Mouse (Mus musculus): ENCODE results near the gene Ube4b.
A peak's percentile ranks its signal among the peaks of the same experiment; 100 is the strongest.
"Not testable (repeated sequence)": the region's sequence is repeated elsewhere in the genome, so short reads cannot be mapped to it uniquely, and the experiment has no call there.

Ube4b gene

DNA sequence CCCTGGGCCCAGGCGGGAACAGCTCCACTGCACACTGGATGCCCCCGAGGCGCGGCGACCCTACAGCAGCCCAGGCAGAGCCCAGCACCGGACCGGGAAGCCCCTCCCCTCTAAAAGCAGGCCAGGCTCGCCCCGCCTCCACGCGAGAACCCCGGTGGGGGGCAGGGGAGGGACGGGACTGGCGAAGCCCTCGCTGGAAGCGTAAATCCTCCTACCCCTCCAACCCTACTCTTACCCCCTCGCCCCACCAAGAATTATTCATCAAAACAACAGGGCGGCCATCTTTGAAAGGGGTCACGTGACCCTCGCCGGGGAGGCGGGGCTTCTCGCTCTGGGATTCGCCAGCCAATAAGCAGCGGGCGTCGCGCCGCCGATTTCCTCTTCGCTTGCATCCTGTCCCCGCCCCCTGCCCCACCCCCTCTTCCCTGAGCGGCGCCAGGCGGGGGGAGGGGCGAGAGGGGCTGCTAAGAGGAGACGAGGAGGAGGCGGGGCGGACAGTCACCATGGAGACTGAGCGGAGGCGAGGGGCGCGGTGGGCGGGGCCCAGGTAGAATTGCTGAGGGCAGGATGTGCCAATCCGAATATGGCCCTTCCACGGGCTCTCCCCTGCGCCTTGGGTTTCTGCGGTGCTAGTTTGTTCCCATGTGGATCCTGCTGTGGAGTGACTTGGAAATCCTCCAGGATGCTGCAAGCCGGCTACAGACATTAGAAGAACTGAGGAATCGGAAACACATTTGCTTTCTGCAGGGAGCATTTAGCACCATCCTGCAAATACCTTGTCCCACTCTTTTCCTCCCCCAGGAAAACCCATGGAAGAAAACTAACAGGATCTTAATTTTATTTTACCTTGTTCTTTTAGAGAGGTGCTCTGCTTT is at the start of gene Ube4b:
TSS of gene Ube4b (minus strand) at position 425 of the 875 bp plus-strand sequence.
- DNase-seq (ENCODE audit: low spot score in 2 of 2), result peak; percentile 95 to 97

GRCm38 (mm10) chr4:149475096-149475495 is 48.5 kb upstream of the Ube4b start:
- no peak for DNase-seq (ENCODE audit: low spot score in 2 of 2)

- DNase-seq (ENCODE audit: low spot score in 2 of 2), result no peak
These were observed 43.0 kb upstream of the Ube4b start for GRCm38 (mm10) chr4:149469557-149469956.

DNA sequence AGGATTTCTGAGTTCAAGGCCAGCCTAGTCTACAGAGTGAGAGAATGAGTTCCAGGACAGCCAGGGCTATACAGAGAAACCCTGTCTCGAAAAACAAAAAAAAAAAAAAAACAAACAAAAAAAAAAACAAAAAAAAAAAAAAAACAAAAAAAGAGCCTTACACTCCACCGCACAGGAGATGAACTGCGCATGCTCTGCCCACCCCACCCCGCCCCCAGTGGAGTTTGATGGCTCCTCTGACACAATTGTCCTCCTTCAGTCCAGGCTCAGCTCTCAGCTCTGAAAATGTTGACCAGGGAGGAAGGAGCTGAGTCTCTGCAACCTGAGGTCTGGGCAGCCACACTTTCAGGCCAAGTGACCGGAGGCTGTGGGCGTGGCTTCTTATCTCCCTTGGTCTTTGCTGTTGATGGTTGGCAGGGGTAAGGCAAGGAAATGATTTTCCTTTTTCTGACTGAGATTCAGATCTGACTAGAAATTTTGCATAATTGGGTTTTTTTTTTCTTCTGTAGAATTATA is 36.9 kb upstream of the Ube4b start:
- DNase-seq (ENCODE audit: low spot score in 2 of 2), result no peak

DNA sequence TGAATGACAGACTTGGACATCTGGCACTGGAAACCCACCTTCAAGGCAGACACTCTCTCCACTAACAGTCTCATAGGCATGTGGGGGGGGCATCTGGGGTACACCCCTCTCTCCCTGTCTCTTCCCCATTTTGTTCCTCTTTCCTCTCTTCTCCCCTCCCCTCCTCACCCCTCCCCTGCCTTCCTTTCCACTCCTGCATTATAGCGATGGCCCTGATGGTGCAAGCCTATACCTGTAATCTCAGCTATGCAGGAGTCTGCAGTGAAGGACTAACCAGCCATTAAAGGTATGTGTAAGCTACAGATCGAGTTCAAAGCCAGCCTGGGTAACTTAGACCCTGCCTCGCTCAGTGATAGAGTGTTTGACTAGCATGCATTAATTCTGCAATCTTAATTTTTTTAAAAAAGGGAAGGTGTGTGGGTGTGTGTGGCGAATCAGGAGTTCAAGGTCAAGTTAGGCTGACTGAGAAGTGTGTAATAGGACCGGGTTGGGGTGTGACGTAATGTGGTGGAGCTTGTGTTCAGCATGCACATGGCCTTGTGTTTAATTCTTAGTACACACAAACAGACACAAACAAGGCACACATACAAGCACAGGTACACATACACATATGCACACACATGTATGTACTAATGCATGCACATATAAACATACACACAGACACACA is 35.9 kb upstream of the Ube4b start:
- DNase-seq (ENCODE audit: low spot score in 2 of 2), result no peak

GRCm38 (mm10) chr4:149461579-149462304 is 35.2 kb upstream of the Ube4b start:
- no peak for DNase-seq (ENCODE audit: low spot score in 2 of 2)

DNA sequence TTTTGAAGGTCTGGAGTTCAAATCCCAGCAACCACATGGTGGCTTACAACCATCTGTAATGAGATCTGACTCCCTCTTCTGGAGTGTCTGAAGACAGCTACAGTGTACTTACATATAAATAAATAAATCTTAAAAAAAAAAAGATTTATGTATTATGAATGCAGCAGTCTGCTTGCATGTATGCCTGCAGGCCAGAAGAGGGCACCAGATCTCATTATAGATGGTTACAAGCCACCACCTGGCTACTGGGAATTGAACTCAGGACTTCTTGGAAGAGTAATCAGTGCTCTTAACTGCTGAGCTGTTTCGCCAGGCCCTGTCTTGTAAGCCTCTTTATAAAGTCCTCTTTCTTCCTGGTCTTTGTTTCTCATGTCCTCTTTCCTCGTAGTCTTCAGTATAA is 33.9 kb upstream of the Ube4b start:
- not testable (repeated sequence) for DNase-seq (ENCODE audit: low spot score in 2 of 2)

DNA sequence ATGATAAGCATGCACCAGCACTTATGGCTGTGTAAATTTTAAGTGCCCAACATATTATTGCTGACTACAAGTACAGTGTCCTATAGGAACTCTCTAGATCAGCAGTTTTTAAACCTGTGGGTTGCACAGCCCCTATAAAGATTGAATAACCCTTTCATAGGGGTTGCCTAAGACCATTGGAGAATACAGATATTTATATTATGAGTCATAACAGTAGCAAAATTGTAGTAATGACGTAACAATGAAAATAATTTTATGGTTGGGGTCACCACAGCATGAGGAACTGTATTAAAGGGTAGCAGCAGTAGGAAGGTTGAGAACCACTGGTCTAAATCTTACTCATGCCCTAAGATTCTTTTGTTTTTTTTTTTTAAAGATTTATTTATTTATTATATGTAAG is 32.9 kb upstream of the Ube4b start:
- DNase-seq (ENCODE audit: low spot score in 2 of 2), result no peak

GRCm38 (mm10) chr4:149458526-149458925 is 32.0 kb upstream of the Ube4b start:
- no peak for DNase-seq (ENCODE audit: low spot score in 2 of 2)

GRCm38 (mm10) chr4:149457831-149458430 is 31.4 kb upstream of the Ube4b start:
- no peak for DNase-seq (ENCODE audit: low spot score in 2 of 2)

- DNase-seq (ENCODE audit: low spot score in 2 of 2), result not testable (repeated sequence)
These were observed 30.6 kb upstream of the Ube4b start for GRCm38 (mm10) chr4:149457163-149457562.

GRCm38 (mm10) chr4:149454879-149455278 is 28.3 kb upstream of the Ube4b start, which contains the start of gene Rbp7:
TSS of gene Rbp7 (minus strand) at chr4:149454978.
- no peak for DNase-seq (ENCODE audit: low spot score in 2 of 2)

GRCm38 (mm10) chr4:149454263-149454662 is 27.7 kb upstream of the Ube4b start:
- DNase-seq (ENCODE audit: low spot score in 2 of 2), result no peak

DNA sequence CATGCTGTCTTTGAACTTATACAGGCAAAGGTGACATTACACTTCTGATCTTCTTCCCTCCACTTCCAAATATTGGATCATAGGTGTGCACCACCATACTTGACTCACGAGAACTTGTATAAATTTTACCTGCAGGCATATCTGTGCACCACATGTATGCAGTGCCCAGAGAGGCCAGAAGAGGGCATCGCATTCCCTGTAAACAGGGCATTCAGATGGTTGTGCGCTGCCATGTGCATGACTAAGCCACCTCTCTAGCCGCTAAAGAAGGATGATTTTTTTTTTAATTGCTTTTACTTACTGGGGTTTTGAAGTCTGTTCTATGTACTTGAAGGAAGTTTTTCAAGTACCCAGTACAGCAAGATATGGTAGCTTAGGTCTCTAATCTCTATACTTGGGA is 27.1 kb upstream of the Ube4b start:
- DNase-seq (ENCODE audit: low spot score in 2 of 2), result no peak

DNA sequence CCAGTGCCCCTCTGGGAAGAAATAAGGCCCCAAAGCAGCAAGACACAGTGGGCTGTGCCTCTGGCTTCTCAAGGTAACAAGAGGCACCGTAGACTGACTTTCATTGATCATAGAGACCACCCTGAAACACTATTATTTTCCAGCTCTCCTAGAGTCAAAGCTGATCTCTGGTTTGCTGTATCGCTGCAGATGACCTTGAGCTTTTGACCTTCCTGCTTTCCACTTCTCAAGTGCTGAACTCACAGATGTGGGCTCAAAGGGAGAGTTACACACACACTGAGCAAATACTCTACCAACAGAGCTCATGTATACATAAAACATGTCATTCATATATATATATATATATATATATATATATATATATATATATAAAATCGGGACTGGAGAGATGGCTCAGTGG is 24.1 kb upstream of the Ube4b start:
- DNase-seq (ENCODE audit: low spot score in 2 of 2), result no peak

DNA sequence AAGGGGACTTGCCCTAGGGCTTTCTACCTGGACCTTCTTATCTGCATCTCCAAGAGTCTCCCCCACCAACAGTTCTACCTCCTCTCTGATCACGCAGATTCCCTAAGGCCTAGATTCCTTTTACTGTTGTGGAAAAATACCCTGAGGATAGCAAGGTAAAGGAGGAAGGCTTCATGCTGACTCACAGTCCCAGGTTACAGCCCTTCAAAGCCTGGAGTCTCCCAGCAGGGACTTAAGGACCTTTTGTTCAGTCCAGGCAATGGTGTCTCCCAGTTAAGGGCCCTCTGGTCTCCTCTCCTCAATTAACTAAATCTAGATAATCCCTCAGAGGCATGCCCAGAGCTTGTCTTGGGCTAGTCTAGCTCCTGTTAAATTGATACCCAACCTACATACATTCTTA is 19.8 kb upstream of the Ube4b start:
- DNase-seq (ENCODE audit: low spot score in 2 of 2), result no peak

DNA sequence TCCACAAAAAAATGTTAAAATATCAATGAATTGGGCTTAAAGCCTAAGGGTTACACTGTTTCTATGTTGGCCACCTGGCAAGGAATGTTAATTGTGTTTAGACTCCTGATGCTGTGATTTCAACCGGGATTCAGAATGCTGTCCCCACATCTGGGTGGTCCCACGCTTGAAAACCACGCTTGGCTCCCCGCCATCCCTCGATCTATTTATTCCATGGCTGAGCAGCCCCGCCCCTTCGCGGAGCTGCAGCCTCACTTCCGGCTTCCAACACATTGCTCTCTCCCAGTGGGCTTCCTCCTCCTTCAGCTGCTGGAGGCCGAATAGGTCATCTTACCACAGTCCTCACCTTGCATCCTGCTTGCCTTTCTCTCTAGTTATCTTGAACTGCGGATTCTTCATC is 19.3 kb upstream of the Ube4b start:
- no peak for DNase-seq (ENCODE audit: low spot score in 2 of 2)

DNA sequence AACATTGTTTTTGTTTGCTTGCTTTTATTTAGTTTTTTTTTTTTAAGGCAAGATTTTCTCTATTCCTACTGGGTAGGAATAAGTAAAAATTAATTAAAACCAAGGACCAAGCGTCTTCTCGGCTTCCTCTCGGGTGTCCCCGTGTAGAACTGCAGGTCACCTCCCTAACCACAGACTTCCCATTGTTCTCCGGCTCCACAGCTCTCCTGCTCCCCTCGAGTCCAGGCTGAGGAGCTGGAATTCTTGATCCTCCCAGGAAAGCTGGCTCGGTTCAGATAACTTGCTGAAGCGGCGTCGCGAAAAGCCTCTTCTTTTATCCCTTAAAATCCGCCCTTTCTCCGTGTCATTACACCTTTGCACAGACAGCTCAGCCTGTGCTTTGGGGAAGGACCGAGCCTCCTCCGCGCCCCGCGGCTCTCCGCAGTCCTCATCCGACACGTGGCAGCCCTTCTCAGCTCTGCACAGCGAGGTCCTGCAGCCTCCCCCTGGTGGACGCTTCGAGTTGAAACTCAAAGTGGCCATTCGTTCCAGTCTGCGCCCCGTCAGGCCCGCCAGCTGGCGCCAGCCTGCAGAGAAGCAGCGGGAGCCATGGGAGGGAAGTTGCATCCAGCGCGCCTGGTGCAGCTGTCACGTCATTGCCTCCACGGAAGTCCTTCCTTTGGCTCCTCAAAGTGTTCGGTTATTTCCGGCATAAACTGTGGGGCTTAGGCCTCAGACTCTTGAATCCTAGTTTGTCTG is 18.6 kb upstream of the Ube4b start:
- peak; percentile 65 to 85 for DNase-seq (ENCODE audit: low spot score in 2 of 2)

DNA sequence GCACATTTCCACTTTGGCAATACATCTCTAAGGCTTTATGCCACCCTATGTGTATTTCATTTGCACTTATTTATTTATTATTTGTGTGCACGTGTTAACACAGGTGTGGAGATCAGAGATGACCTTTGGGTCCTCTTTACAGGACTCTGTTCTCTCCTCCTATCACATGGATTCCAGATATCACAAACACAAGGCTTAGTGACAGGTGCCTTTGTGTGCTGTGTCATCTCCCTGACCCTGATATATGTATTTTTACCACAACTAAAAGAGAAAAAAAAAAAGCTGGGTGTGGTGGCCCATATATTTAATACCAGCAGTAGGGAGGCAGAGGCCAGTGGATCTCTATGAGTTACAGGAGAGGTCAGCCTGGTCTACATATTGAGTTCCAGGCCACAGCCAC is 17.9 kb upstream of the Ube4b start:
- DNase-seq (ENCODE audit: low spot score in 2 of 2), result no peak

- DNase-seq (ENCODE audit: low spot score in 2 of 2), result no peak
These were observed 15.9 kb upstream of the Ube4b start for GRCm38 (mm10) chr4:149442436-149442835.

- DNase-seq (ENCODE audit: low spot score in 2 of 2), result no peak
These were observed 14.0 kb upstream of the Ube4b start for GRCm38 (mm10) chr4:149440576-149440975.

Data from left cerebral cortex, adult 9 months (tissue).